Mouse (Mus musculus): ENCODE data around the gene Gm15091.
"Not testable (repeated sequence)": the region's sequence is repeated elsewhere in the genome, so short reads cannot be mapped to it uniquely, and the experiment has no call there.

The Gm15091 gene

DNA sequence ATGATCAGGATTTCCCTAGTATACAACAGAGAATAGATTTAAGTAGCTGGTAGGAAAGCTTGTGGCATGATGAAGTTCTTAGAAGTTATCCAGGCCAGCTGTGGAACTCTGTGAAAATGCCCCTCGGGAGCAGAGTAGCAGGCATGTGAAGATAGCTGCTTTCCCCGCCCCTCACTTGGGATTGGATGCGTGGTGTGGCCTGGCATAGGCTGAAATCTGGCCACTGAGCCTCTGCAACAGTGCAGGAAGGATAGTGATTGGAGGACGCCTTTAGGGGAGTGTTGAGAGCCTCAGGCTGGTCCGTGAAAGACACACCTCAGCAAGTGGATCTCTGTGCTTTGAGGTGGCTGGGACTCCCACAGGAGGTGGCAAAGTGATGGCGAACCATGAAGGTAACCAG lies at the start of gene Gm15091:
Gene Gm15091, plus strand, starts transcription at position 301 of the 400 bp plus-strand sequence.
- DNase-seq: not testable (repeated sequence)
